Mouse (Mus musculus): ENCODE measurements around the gene Fgfr2.

Gene Fgfr2

DNA sequence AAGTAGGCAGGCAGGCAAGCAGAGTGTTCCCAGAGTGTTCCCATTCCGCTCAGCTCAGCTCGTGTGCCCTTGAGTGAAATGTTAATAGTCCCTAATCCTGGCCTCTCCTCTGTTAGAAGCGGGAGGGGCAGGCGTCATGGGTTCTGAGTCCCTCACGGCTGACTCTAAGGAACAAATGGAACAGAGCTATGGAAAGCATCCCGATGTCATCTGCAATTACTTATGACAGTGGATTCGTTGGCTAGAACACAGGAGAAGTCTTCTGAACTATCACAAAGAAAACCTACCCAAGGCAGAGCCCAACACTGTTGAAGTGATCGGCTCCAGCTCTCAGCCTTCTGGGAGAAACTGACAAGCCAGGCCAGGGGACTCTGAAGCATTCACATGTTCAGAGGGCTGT, 2819.7 kb downstream of the Fgfr2 start:
- DNase-seq (ENCODE audit: low read depth, low spot score), result no peak

GRCm38 (mm10) chr7:130300606-130301005, 2822.5 kb downstream of the Fgfr2 start:
- no peak for DNase-seq (ENCODE audit: low read depth, low spot score)

DNA sequence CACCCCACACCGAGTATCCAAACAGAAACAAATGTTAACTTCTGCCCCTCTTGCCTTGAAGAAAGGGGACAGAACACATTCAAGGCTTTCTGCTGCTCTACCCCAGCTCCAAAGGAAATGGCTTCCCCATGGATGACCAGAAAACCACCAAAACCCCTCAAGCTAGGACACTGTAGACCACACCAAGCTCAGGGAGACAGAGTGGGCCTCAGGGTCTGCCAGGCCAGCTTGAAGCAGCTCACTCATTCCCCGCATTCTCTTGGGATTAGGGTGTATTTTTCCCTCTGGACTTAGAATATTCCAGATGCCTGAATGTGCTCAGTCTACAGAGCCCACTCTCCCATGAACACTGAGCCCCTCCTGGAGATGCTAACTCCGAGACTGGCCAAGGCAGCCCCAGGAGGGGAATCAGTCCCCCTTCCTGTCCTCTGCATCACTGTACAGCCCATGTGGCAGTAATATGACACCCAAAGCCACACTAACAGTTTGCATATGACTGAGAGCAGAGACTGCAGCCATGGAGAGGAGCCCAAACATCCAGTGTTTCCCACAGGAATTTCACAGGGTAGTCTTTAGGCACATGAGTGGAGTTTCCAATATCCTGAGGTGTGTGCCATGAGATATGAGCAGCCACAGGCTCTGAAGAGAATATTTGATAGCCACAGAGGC, 2824.1 kb downstream of the Fgfr2 start:
- DNase-seq (ENCODE audit: low read depth, low spot score), result peak; percentile 77

GRCm38 (mm10) chr7:130291179-130291578, 2832.0 kb downstream of the Fgfr2 start:
- no peak for DNase-seq (ENCODE audit: low read depth, low spot score)

GRCm38 (mm10) chr7:130289428-130289790, 2833.7 kb downstream of the Fgfr2 start:
- no peak for DNase-seq (ENCODE audit: low read depth, low spot score)

- no peak for DNase-seq (ENCODE audit: low read depth, low spot score)
Measured at GRCm38 (mm10) chr7:130288719-130289427, 2834.3 kb downstream of the Fgfr2 start.

GRCm38 (mm10) chr7:130288248-130288647, 2834.9 kb downstream of the Fgfr2 start:
- no peak for DNase-seq (ENCODE audit: low read depth, low spot score)

DNA sequence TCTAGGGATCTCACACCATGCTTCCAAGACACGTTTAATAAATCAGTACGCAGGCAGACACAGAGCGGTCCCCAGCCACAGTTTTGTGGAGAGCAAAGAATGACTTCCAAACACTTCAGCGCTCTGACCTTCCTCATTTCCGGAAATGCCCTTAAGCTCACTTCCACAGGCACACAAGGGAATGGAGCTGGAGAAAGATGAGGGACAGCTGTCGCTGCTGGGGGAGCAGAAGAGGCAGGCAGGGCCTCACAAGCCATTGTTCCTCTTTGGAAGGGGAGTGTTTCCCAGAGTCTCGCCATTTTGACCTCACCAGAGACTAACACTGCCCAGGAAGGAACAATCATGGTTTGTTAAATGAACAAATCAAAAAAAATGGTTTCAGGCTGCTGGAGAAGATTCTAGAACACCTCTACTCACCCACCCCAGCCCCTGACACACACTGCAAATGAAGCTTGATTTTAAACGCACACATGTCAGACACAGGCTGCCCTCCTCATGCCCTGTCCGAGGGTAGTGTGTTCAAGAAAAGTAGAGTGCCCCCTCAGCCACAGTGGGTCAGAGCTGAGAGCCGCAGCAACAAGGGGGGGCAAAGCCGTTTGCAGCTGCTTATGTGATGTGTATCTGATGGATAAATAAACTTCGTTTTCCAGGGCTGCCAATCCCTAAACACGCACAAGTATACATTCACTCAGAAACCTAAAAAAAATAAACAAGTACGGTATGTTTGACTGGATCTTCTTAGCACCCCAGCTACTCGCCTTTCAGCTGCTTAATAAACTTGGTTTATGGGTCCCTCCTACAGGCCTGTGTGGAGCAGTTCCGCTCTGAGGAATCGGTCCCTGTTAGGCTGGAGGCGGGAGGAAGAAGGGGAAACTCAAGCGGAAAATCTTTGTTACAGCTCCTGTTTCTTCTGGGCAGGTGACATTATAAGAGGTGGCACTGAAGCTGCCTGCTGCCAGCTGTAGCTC, 2844.1 kb downstream of the Fgfr2 start:
- DNase-seq (ENCODE audit: low read depth, low spot score), result no peak

DNA sequence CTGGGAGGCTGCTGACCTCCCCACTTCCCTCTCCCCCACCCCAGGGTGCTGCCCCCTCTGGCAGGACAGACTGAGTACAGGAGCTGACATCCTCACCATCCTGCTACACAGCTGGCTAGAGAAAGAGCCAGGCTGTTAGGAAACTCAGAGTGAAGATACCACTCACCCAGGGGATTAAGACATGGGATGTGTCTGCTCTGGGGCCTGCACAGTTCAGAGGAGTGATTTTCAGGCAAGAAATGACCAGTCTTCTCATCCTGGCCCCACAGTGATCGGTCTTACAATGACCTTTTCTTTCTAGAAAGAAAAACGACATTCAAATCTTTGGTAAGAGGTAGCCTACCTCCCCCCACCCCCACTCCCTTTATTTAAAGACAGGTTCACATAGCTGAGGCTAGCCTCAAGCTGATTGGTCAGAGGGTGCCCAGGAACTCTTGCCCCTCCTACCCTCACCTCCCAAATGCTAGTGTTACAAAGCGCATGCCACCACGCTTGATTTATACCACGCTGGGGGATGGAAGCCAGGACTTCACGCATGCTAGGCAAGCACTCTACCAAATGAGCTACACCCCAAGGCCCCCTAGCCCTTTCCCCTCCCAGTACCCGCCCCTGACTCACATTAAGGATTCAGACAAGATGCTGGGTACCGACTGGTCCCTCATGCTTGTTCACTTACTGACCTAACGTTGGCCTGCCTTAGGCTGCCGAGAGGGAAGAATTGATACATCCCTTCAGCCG, 2845.0 kb downstream of the Fgfr2 start:
- no peak for DNase-seq (ENCODE audit: low read depth, low spot score)

GRCm38 (mm10) chr7:130273265-130273664, 2849.9 kb downstream of the Fgfr2 start:
- no peak for DNase-seq (ENCODE audit: low read depth, low spot score)

DNA sequence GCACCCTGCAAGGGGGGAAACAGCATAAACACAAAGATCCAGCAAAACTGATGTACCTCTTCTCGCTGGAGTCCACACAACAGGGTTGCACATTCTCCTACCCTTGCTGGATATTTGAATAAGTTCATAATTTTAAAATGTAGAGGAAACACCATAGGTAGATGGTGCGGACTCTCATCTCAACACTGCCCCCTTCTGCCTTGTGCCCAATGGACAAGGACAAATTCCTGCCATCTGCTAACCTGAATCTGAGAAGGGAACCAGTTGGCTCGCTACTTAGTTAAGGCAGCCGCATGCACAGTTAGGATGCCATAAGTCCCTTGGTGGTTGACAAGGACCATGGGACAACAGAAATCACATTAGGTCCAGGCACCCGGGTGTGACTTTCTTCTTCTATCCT, 2852.3 kb downstream of the Fgfr2 start:
- no peak for DNase-seq (ENCODE audit: low read depth, low spot score)

DNA sequence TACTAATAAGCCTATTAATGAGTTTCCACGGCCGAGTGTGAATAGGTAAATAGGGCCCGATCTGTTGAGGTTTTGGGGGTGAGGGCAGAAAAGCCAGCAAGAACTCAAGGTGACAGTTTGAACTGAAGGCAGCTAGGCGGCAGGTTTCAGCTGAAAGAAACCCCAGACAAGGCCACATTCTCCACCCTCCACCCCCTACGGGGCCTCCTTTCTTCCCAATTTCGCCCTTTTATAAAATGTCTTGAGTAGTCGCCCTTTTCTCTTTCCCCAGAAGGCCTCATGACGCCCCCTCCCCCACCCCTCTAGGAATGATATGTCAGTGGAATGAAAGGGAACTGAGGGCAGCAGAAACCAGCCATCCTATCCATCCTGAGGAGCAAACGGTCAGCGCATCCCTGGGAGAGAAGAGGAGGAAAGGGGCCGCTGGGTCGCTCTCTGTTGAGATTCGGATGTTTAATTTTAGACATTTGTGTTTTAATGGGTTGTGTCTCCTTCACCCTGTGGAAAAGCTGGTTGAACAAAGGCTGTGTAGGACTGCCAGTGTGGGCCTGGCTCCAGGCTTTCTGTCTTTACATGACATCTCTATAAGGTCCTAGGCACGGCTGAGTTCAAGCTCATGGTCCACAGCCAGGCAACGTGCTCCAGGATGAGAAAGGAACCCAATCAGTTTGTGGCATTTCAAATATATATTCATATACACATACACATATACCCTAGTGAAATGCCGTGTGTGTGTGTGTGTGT, 2853.9 kb downstream of the Fgfr2 start:
- DNase-seq (ENCODE audit: low read depth, low spot score), result no peak

GRCm38 (mm10) chr7:130267099-130267498, 2856.1 kb downstream of the Fgfr2 start:
- DNase-seq (ENCODE audit: low read depth, low spot score), result no peak

GRCm38 (mm10) chr7:130266166-130266490, 2857.0 kb downstream of the Fgfr2 start:
- DNase-seq (ENCODE audit: low read depth, low spot score), result peak; percentile 82

DNA sequence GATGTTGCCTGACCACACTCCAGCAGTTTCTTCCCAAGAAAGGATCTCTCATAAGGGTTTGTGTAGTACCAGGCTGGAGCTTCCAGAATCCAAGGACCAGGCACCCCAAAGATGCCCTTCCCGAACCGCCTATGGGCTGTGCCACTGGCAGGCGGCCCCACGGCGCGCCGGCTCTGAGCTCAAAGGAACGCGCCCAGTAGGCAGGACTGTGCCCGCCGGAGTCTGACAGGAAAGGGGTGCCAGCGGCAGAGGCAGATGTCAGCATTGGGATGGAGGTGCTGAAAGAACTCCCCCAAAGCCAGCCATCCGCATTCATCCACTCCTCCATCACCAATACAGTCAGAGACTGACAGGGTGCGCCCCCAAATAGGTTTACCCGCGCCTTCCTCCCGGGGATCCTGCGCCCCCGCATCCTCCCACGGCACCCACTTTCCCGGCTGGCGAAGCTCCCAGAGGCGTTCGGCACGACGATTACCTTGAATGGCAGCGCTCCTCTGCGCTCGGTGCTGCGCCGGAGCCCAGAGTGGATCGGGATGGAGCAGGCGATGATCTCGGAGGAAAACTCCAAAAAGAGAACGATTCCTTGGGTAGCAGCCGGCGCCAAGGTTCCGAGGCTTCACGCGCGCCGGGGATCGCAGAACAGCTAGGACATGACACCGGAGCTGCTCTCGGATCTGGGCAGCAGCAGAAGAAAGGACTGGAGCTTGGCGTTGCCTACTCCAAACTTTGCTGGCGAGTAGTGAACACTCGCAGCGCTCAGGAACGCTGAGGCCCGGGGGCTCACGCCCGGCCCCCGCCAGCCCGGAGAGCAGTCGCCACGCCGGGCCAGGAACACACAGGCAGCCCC, 2857.6 kb downstream of the Fgfr2 start:
- DNase-seq (ENCODE audit: low read depth, low spot score), result no peak

GRCm38 (mm10) chr7:130264616-130265318, 2858.4 kb downstream of the Fgfr2 start:
- no peak for DNase-seq (ENCODE audit: low read depth, low spot score)

GRCm38 (mm10) chr7:130263799-130264351, 2859.3 kb downstream of the Fgfr2 start:
- DNase-seq (ENCODE audit: low read depth, low spot score), result no peak

- no peak for DNase-seq (ENCODE audit: low read depth, low spot score)
Measured at GRCm38 (mm10) chr7:130263233-130263594, 2859.9 kb downstream of the Fgfr2 start.
